Mouse (Mus musculus) stomach, postnatal 0 days (tissue): Measurements from ENCODE around the gene Hoxc6.

ENCODE experiments used
- CTCF ChIP-seq: IDR thresholded peaks from 2 replicates; pipeline ENCODE4 v1.5.1; 2016; ENCODE audit warnings: antibody characterized with exemption, low read depth, mild to moderate bottlenecking, moderate library complexity
- EP300 ChIP-seq: optimal IDR thresholded peaks from 2 replicates; pipeline ENCODE3; 2016; ENCODE audit warnings: antibody characterized with exemption

GRCm38 (mm10) chr15:103061131-103061825 lies 63.2 kb downstream of the Hoxc6 start:
- TF ChIP-seq CTCF (no peak), EP300 (no peak)
